Mouse (Mus musculus): Measurements from ENCODE around the gene Tiam1. TPM values are rescaled to one million over a fixed set of nuclear protein-coding genes. Genes with fewer than 3 reads are reported as not detected.

The Tiam1 gene
- total and polyA plus RNA-seq, 2 experiments from 2014 or later, result 20.5 to 42.4 TPM

- Histone ChIP-seq H3K36me3 (ENCODE audit: insufficient read depth) (no peaks in the 10 kb centered on the region), H3K9me3 (ENCODE audit: low read length) (no peaks in the 10 kb centered on the region), H3K9ac (no peak overlapping the region), H3K27ac (ENCODE audit: low read depth, low read length) (no peak overlapping the region), H3K27me3 (ENCODE audit: insufficient read depth, low read length) (no peaks in the 10 kb centered on the region), H3K4me2 (ENCODE audit: low read depth) (no peak overlapping the region), H3K4me3 (ENCODE audit: low read depth, low read length) (no peak overlapping the region), H3K4me1 (ENCODE audit: insufficient read depth) (peaks cover 26% of the 10 kb centered on the region)
- no peak for TF ChIP-seq CTCF (IDR thresholded peaks at IDR 0.05; ENCODE audit: low read depth)
- DNase-seq (no peak), ATAC-seq (no peak)
- 73% methylated on average over 8 of the region's 8 CpGs for WGBS
Observed at GRCm38 (mm10) chr16:89894816-89895215, 248.8 kb downstream of the Tiam1 start.

DNA sequence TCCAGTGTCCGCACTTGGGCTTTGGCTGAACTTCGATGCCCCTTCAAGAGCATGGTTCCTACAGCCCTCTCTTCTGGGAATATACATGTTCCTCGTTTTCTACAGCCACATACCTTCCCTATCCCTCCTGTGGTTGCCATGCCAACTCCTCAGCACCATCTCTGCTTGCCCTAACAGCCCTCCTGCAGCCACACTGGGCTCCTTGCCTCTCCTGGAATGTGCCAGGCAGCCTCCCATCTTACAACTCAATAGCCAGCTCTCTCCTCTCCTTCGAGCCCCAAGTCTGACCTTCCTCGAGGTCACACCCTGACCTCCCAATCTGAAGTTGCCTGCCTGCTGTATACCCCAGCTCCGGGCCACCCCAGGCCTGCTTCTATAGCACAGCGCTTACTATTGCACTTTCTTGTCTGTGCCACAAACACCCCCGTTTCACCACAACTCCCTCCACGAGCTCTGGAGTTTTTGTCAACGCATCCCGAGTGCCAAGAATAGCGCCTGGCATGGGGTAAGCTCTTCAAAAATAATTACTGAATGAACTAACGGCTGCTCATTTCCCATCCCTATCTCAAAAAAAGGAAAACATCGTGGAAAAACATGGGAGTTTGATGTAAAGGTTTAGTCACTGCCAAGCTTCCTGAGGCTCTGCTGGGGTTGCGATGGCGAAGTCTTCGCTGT lies 252.9 kb downstream of the Tiam1 start:
- ATAC-seq, result peak; percentile 46
- Histone ChIP-seq H3K4me2 (ENCODE audit: low read depth) (no peak overlapping the region), H3K9me3 (ENCODE audit: low read length) (no peaks in the 10 kb centered on the region), H3K9ac (no peak overlapping the region), H3K4me1 (ENCODE audit: insufficient read depth) (peaks cover 17% of the 10 kb centered on the region), H3K36me3 (ENCODE audit: insufficient read depth) (no peaks in the 10 kb centered on the region), H3K27me3 (ENCODE audit: insufficient read depth, low read length) (no peaks in the 10 kb centered on the region), H3K27ac (ENCODE audit: low read depth, low read length) (peak overlapping the region; percentile 23; the same call in 1 of the 2 replicates), H3K4me3 (ENCODE audit: low read depth, low read length) (no peak overlapping the region)
- WGBS, result 45% methylated on average over 17 of the region's 17 CpGs
- no peak for TF ChIP-seq CTCF (IDR thresholded peaks at IDR 0.05; ENCODE audit: low read depth)
- DNase-seq, result no peak

DNA sequence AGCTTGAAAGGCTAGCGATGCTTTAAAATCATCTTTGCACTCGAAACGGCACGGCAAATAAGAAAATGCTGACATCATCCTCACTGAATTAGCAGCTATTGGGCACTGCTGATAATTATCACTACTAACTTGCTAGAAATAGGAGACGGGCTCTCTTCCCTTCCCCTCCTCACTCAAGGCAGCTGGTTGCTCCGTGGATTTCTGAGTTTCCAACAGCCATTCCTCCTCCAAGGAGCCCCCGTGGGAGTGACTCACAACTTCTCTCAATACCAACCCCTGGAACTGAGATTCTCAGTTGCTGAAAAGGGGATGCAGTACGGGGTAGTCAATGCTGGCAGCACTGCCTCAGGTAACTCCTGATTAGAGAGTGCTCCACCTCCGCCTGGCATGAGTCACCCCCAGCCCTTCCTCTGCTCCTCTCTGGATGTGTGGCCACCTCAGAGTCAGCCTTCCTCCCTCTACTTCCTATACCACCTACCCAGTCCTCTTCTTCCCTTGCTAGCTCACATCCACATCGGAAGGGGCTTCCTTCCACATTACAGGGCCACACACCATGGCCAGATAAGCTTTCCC lies 253.6 kb downstream of the Tiam1 start:
- Histone ChIP-seq H3K9me3 (ENCODE audit: low read length) (no peaks in the 10 kb centered on the region), H3K36me3 (ENCODE audit: insufficient read depth) (no peaks in the 10 kb centered on the region), H3K9ac (no peak overlapping the region), H3K4me3 (ENCODE audit: low read depth, low read length) (no peak overlapping the region), H3K27me3 (ENCODE audit: insufficient read depth, low read length) (no peaks in the 10 kb centered on the region), H3K4me2 (ENCODE audit: low read depth) (peak overlapping the region; percentile 10; the same call in 1 of the 2 replicates), H3K27ac (ENCODE audit: low read depth, low read length) (peak overlapping the region; percentile 23; the same call in 1 of the 2 replicates), H3K4me1 (ENCODE audit: insufficient read depth) (peaks cover 17% of the 10 kb centered on the region)
- no peak for TF ChIP-seq CTCF (IDR thresholded peaks at IDR 0.05; ENCODE audit: low read depth)
- ATAC-seq (peak; percentile 83), DNase-seq (peak; percentile 47)
- WGBS, result 40% methylated on average over 10 of the region's 10 CpGs

DNA sequence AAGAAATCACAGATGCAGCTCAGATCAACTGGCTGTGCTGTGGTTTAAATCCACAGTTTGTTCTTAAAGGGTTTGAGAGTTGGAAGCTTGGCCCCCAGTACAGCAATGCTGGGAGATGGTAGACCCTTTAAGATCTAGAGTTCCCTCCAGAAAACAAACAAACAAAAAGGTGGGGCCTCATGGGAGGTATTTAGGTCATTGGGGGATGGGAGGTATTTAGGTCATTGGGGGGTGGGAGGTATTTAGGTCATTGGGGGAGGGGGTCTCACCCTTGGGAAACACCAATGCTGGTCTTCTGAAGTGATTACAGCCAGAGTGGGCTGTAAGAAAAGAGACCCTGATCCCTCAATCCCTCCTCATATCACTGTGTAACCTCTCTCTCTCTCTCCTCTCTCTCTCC lies 257.0 kb downstream of the Tiam1 start:
- H3K4me2 ChIP-seq (ENCODE audit: low read depth), result no peak overlapping the region
- TF ChIP-seq CTCF (IDR thresholded peaks at IDR 0.05; ENCODE audit: low read depth), result no peak
- ATAC-seq, result no peak
- H3K36me3 ChIP-seq (ENCODE audit: insufficient read depth), result no peaks in the 10 kb centered on the region
- no peaks in the 10 kb centered on the region for H3K27me3 ChIP-seq (ENCODE audit: insufficient read depth, low read length)
- H3K9me3 ChIP-seq (ENCODE audit: low read length), result no peaks in the 10 kb centered on the region
- no peak overlapping the region for H3K27ac ChIP-seq (ENCODE audit: low read depth, low read length)
- no peak overlapping the region for H3K9ac ChIP-seq
- DNase-seq, result no peak
- H3K4me1 ChIP-seq (ENCODE audit: insufficient read depth), result peaks cover 17% of the 10 kb centered on the region
- no peak overlapping the region for H3K4me3 ChIP-seq (ENCODE audit: low read depth, low read length)

- no peak for DNase-seq
- WGBS, result 50% methylated on average over 9 of the region's 9 CpGs
- no peak overlapping the region for H3K4me2 ChIP-seq (ENCODE audit: low read depth)
- H3K4me3 ChIP-seq (ENCODE audit: low read depth, low read length), result no peak overlapping the region
- H3K36me3 ChIP-seq (ENCODE audit: insufficient read depth), result no peaks in the 10 kb centered on the region
- no peak overlapping the region for H3K27ac ChIP-seq (ENCODE audit: low read depth, low read length)
- no peaks in the 10 kb centered on the region for H3K27me3 ChIP-seq (ENCODE audit: insufficient read depth, low read length)
- TF ChIP-seq CTCF (IDR thresholded peaks at IDR 0.05; ENCODE audit: low read depth), result no peak
- no peak for ATAC-seq
- no peaks in the 10 kb centered on the region for H3K9me3 ChIP-seq (ENCODE audit: low read length)
- H3K4me1 ChIP-seq (ENCODE audit: insufficient read depth), result peaks cover 11% of the 10 kb centered on the region
- no peak overlapping the region for H3K9ac ChIP-seq
Observed at GRCm38 (mm10) chr16:89885661-89886060, 257.9 kb downstream of the Tiam1 start.

DNA sequence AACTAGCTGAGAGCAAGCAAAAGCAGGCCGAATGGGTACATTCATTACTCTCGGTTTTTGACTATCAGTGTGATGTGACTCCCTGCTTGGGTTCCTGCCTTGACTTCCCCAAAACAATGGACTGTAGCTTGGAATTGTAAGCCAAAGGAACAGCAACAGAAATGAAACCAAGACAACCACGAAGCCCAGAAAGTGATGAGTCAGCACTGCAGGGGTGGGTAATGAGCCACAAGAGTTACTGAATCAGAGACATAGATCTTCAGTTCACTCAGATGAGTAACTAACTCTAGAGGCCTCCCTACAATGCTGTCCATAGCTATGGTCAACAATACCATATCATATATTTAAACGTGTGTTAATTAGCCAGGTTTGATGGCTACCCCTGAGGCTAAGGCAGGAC lies 259.7 kb downstream of the Tiam1 start:
- H3K27me3 ChIP-seq (ENCODE audit: insufficient read depth, low read length), result no peaks in the 10 kb centered on the region
- H3K4me2 ChIP-seq (ENCODE audit: low read depth), result no peak overlapping the region
- H3K4me1 ChIP-seq (ENCODE audit: insufficient read depth), result no peaks in the 10 kb centered on the region
- DNase-seq (no peak), ATAC-seq (no peak)
- no peaks in the 10 kb centered on the region for H3K9me3 ChIP-seq (ENCODE audit: low read length)
- H3K27ac ChIP-seq (ENCODE audit: low read depth, low read length), result no peak overlapping the region
- no peak overlapping the region for H3K9ac ChIP-seq
- 94% methylated on average over 4 of the region's 4 CpGs for WGBS
- TF ChIP-seq CTCF (IDR thresholded peaks at IDR 0.05; ENCODE audit: low read depth), result no peak
- H3K36me3 ChIP-seq (ENCODE audit: insufficient read depth), result no peaks in the 10 kb centered on the region
- H3K4me3 ChIP-seq (ENCODE audit: low read depth, low read length), result no peak overlapping the region

DNA sequence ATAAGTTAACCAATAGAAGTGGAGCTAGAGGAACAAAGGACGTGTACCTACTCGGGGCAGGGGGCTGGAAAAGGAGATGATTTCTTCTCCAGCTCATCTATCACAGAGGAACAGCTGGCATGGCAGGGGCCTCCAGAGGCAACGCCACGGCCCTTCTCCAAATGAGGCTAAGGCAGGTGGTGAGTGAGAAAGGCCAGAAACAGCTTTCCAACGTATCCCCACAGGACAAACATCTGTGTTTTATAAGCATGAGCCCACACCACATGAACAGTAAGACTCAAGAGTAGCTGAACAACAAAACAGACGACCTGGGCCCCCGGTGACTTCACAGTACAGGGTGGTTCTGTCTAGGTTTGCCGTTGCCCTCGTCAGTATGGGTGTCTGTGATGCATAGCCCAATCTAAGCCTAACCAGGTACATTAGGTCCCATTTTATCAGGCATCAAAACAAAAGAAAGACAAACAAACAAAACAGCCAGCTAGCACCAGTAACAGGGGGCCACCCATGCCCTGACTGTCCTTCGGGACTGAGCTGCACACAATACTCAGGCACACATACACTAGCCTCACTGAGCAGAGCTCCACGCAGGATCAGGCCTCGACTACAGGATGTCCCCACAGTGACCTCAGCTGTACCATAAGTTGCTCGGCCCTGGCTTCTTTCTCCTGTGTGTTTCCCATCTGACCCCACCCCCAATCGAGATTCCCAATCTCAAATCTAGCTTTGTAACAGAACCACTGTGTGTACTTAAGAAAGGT lies 260.9 kb downstream of the Tiam1 start:
- no peaks in the 10 kb centered on the region for H3K36me3 ChIP-seq (ENCODE audit: insufficient read depth)
- H3K27ac ChIP-seq (ENCODE audit: low read depth, low read length), result no peak overlapping the region
- no peaks in the 10 kb centered on the region for H3K27me3 ChIP-seq (ENCODE audit: insufficient read depth, low read length)
- WGBS, result 87% methylated on average over 14 of the region's 14 CpGs
- H3K9ac ChIP-seq, result no peak overlapping the region
- no peaks in the 10 kb centered on the region for H3K4me1 ChIP-seq (ENCODE audit: insufficient read depth)
- DNase-seq (no peak), ATAC-seq (no peak)
- H3K4me2 ChIP-seq (ENCODE audit: low read depth), result no peak overlapping the region
- H3K4me3 ChIP-seq (ENCODE audit: low read depth, low read length), result no peak overlapping the region
- no peaks in the 10 kb centered on the region for H3K9me3 ChIP-seq (ENCODE audit: low read length)
- TF ChIP-seq CTCF (IDR thresholded peaks at IDR 0.05; ENCODE audit: low read depth), result no peak
